Mouse (Mus musculus): ENCODE results near the gene Pttg1.

DNA sequence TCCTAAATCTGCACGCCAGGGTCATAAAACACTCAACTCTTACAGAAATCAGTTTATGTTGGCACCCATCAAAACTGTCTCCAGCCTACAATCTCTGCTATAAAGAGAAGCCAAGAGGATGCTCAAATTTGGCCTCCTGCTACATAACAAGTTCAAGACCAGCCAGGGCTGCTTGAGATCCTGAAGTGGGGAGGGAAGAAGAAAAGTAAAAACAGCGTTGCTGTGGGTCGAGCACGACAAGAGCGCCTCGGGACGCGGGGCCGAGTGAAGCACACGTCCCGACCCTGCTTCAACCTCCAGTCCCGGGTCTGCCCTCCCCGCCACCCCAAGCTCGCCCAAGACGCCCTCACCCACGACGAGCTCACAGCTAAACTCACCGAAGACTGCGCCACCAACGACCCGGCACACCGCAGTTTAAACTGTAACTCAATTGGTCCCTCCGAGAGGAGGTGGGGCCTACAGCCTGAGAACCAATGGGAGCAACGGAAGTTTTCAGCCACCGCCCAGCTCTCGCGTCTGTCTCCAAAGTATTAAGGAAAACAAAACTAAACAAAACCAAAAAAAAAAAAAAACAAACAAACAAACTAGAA, at the start of gene Pttg1:
- no peak for TF ChIP-seq CTCF (IDR thresholded peaks at IDR 0.05)
- TF ChIP-seq EP300 (IDR thresholded peaks at IDR 0.05): no peak
